Mouse (Mus musculus) liver, embryonic 12.5 days (tissue): ENCODE measurements at regions not wholly inside any gene's neighbourhood (a gene's known extent, or its start where the extent isn't known, plus 50 kb on each side); places are given as distances from the start of the nearest gene placed in this dataset.

Experiments used
- ATAC-seq: fragments of 200-750 bp; cut with Nextera tagmentation; 2 replicates; pipeline ENCODE4 v1.8.0; 2017; ENCODE audit warnings: moderate number of reproducible peaks, mild to moderate bottlenecking, moderate library complexity
- H3K27ac ChIP-seq: fragments of 300-500 bp; sonication (generic); 2 replicates; pipeline ENCODE4 v1.5.1; 2016; ENCODE audit warnings: mild to moderate bottlenecking
- H3K27me3 ChIP-seq: fragments of 300-500 bp; sonication (generic); replicated peaks from 2 replicates; pipeline ENCODE4 v1.6.1; 2016; ENCODE audit warnings: mild to moderate bottlenecking, moderate library complexity
- H3K36me3 ChIP-seq: fragments of 300-500 bp; sonication (generic); 2 replicates; pipeline ENCODE4 v1.6.1; 2016; ENCODE audit warnings: mild to moderate bottlenecking, moderate library complexity
- H3K4me1 ChIP-seq: fragments of 300-500 bp; sonication (generic); 2 replicates; pipeline ENCODE4 v1.6.1; 2016
- H3K4me2 ChIP-seq: fragments of 300-500 bp; sonication (generic); 2 replicates; pipeline ENCODE4 v1.6.1; 2016; ENCODE audit warnings: mild to moderate bottlenecking, moderate library complexity
- H3K4me3 ChIP-seq: fragments of 300-500 bp; sonication (generic); 2 replicates; pipeline ENCODE4 v1.5.1; 2016; ENCODE audit warnings: mild to moderate bottlenecking, moderate library complexity
- H3K9ac ChIP-seq: fragments of 300-500 bp; sonication (generic); 2 replicates; pipeline ENCODE4 v1.6.1; 2016; ENCODE audit warnings: mild to moderate bottlenecking, moderate library complexity
- H3K9me3 ChIP-seq: fragments of 300-500 bp; sonication (generic); replicated peaks from 2 replicates; pipeline ENCODE4 v1.6.1; 2016; ENCODE audit warnings: mild to moderate bottlenecking, moderate library complexity
- WGBS: fragments of 180-500 bp; shearing (Covaris S2); methylation state at CpG from one replicate; pipeline ENCODE4 v1.1.7; 2016; ENCODE audit not compliant: insufficient replicate concordance; 5-methylcytosine and 5-hydroxymethylcytosine counted together

- Histone ChIP-seq H3K9me3 (no peaks in the 10 kb centered on the region), H3K27ac (no peak overlapping the region), H3K36me3 (no peaks in the 10 kb centered on the region), H3K4me2 (no peak overlapping the region), H3K9ac (no peak overlapping the region), H3K27me3 (no peaks in the 10 kb centered on the region), H3K4me1 (no peaks in the 10 kb centered on the region), H3K4me3 (no peak overlapping the region)
- no peak for ATAC-seq
Observed at GRCm38 (mm10) chr13:106332025-106332424, 604.7 kb downstream of the Ipo11 start.

GRCm38 (mm10) chr13:106318980-106319379 lies 617.8 kb downstream of the Ipo11 start:
- no peak overlapping the region for H3K9ac ChIP-seq
- H3K27ac ChIP-seq: no peak overlapping the region
- WGBS: 60% methylated on average over 3 of the region's 3 CpGs
- no peak overlapping the region for H3K4me3 ChIP-seq
- no peaks in the 10 kb centered on the region for H3K27me3 ChIP-seq
- H3K36me3 ChIP-seq: no peaks in the 10 kb centered on the region
- no peak for ATAC-seq
- no peaks in the 10 kb centered on the region for H3K4me1 ChIP-seq
- H3K9me3 ChIP-seq: no peaks in the 10 kb centered on the region
- H3K4me2 ChIP-seq: no peak overlapping the region

- 62% methylated on average over 6 of the region's 6 CpGs for WGBS
- ATAC-seq: no peak
- H3K27ac ChIP-seq: no peak overlapping the region
Observed at GRCm38 (mm10) chr13:106318476-106318875, 618.3 kb downstream of the Ipo11 start.

GRCm38 (mm10) chr13:106317300-106317699 lies 619.5 kb downstream of the Ipo11 start:
- Histone ChIP-seq H3K27ac (no peak overlapping the region), H3K36me3 (no peaks in the 10 kb centered on the region), H3K9me3 (no peaks in the 10 kb centered on the region), H3K4me2 (no peak overlapping the region), H3K9ac (no peak overlapping the region), H3K4me1 (no peaks in the 10 kb centered on the region), H3K27me3 (no peaks in the 10 kb centered on the region), H3K4me3 (no peak overlapping the region)
- WGBS: 59% methylated on average over 2 of the region's 2 CpGs
- no peak for ATAC-seq

More at GRCm38 (mm10) chr13:106318476-106318875, 618.3 kb downstream of the Ipo11 start:
- no peaks in the 10 kb centered on the region for H3K4me1 ChIP-seq
- no peak overlapping the region for H3K4me2 ChIP-seq
- no peak overlapping the region for H3K9ac ChIP-seq
- no peaks in the 10 kb centered on the region for H3K36me3 ChIP-seq
- H3K9me3 ChIP-seq: no peaks in the 10 kb centered on the region
- H3K27me3 ChIP-seq: no peaks in the 10 kb centered on the region
- H3K4me3 ChIP-seq: no peak overlapping the region

- no peak overlapping the region for H3K4me3 ChIP-seq
- 44% methylated on average over 3 of the region's 3 CpGs for WGBS
- no peaks in the 10 kb centered on the region for H3K4me1 ChIP-seq
- H3K9me3 ChIP-seq: no peaks in the 10 kb centered on the region
- H3K9ac ChIP-seq: no peak overlapping the region
- no peaks in the 10 kb centered on the region for H3K27me3 ChIP-seq
- H3K4me2 ChIP-seq: no peak overlapping the region
- no peaks in the 10 kb centered on the region for H3K36me3 ChIP-seq
- H3K27ac ChIP-seq: no peak overlapping the region
- ATAC-seq: no peak
Observed at GRCm38 (mm10) chr13:106281181-106281580, 655.6 kb downstream of the Ipo11 start.

GRCm38 (mm10) chr13:106259874-106260273 lies 676.9 kb downstream of the Ipo11 start:
- Histone ChIP-seq H3K9me3 (no peaks in the 10 kb centered on the region), H3K36me3 (no peaks in the 10 kb centered on the region), H3K4me2 (no peak overlapping the region), H3K27ac (no peak overlapping the region), H3K4me3 (no peak overlapping the region), H3K9ac (no peak overlapping the region), H3K4me1 (no peaks in the 10 kb centered on the region), H3K27me3 (no peaks in the 10 kb centered on the region)
- no peak for ATAC-seq
- WGBS: 43% methylated on average over 1 of the region's 1 CpGs
